Mouse (Mus musculus): ENCODE measurements around the gene Notch1. TPM values are rescaled to one million over a fixed set of nuclear protein-coding genes. Genes with fewer than 3 reads are reported as not detected.

Notch1 gene
- total and polyA plus RNA-seq, 3 experiments = 0.06 TPM; not detected in 2

GRCm38 (mm10) chr2:26522327-26522726 lies 5.9 kb upstream of the Notch1 start:
- Histone ChIP-seq H3K9ac (ENCODE audit: control insufficient read depth, low read depth, low read length, poor library complexity, severe bottlenecking) (no peak overlapping the region), H3K79me2 (ENCODE audit: control insufficient read depth, insufficient read depth, low read length, poor library complexity) (no peaks in the 10 kb centered on the region), H3K36me3 (ENCODE audit: control insufficient read depth in 1 of 2, insufficient read depth in 2 of 2, low read length in 2 of 2) (no peaks in the 10 kb centered on the region), H3K27me3 (ENCODE audit: control insufficient read depth in 1 of 2, insufficient read depth in 2 of 2, low read length in 2 of 2) (peaks cover 6 to 11% of the 10 kb centered on the region in 2 experiments), H3K4me1 (ENCODE audit: control insufficient read depth in 1 of 2, insufficient read depth in 2 of 2, low read length in 2 of 2) (no peaks in the 10 kb centered on the region), H3K4me3 (ENCODE audit: control insufficient read depth in 1 of 2, insufficient read depth in 1 of 2, low read depth in 2 of 2, low read length in 2 of 2) (no peak overlapping the region), H3K9me3 (replicated peaks; ENCODE audit: insufficient read depth, low read length) (no peaks in the 10 kb centered on the region), H3K27ac (ENCODE audit: control insufficient read depth, low read depth, low read length) (no peak overlapping the region)
- no peak for TF ChIP-seq ETS1 (IDR thresholded peaks at IDR 0.05; ENCODE audit: low read depth, low read length)
- no peak for TF ChIP-seq ZKSCAN1 (IDR thresholded peaks at IDR 0.05; ENCODE audit: low read depth, low read length)
- no peak for TF ChIP-seq ZC3H11A (IDR thresholded peaks at IDR 0.05; ENCODE audit: low read depth, low read length)
- no peak for TF ChIP-seq SMC3 (IDR thresholded peaks at IDR 0.05; ENCODE audit: low read depth, low read length)
- no peak for TF ChIP-seq MXI1 (IDR thresholded peaks at IDR 0.05; ENCODE audit: low read depth, low read length)
- no peak for TF ChIP-seq CHD2 (IDR thresholded peaks at IDR 0.05; ENCODE audit: low read length)
- TF ChIP-seq MYB (IDR thresholded peaks at IDR 0.05; ENCODE audit: low read depth, low read length) = no peak
- no peak for DNase-seq (ENCODE audit: low read depth, low spot score)

- no peak overlapping the region for H3K27ac ChIP-seq (ENCODE audit: control insufficient read depth, low read depth, low read length)
- H3K79me2 ChIP-seq (ENCODE audit: control insufficient read depth, insufficient read depth, low read length, poor library complexity) = no peaks in the 10 kb centered on the region
- no peaks in the 10 kb centered on the region for H3K4me1 ChIP-seq (ENCODE audit: control insufficient read depth in 1 of 2, insufficient read depth in 2 of 2, low read length in 2 of 2)
- no peaks in the 10 kb centered on the region for H3K9me3 ChIP-seq (replicated peaks; ENCODE audit: insufficient read depth, low read length)
- H3K36me3 ChIP-seq (ENCODE audit: control insufficient read depth in 1 of 2, insufficient read depth in 2 of 2, low read length in 2 of 2) = no peaks in the 10 kb centered on the region
- no peak overlapping the region for H3K4me3 ChIP-seq (ENCODE audit: control insufficient read depth in 1 of 2, insufficient read depth in 1 of 2, low read depth in 2 of 2, low read length in 2 of 2)
- DNase-seq (ENCODE audit: low read depth, low spot score) = no peak
- peaks cover 6 to 10% of the 10 kb centered on the region in 2 experiments for H3K27me3 ChIP-seq (ENCODE audit: control insufficient read depth in 1 of 2, insufficient read depth in 2 of 2, low read length in 2 of 2)
- H3K9ac ChIP-seq (ENCODE audit: control insufficient read depth, low read depth, low read length, poor library complexity, severe bottlenecking) = no peak overlapping the region
- TF ChIP-seq POLR2AphosphoS2 (IDR thresholded peaks at IDR 0.05; ENCODE audit: low read length) (no peak), TBP (IDR thresholded peaks at IDR 0.05; ENCODE audit: low read depth, low read length) (no peak), USF2 (IDR thresholded peaks at IDR 0.05; ENCODE audit: borderline replicate concordance in 1 of 2, insufficient read depth in 1 of 2, low read depth in 1 of 2, low read length in 2 of 2) (no peak), GATA1 (IDR thresholded peaks at IDR 0.05; ENCODE audit: low read depth, low read length) (no peak), USF1 (IDR thresholded peaks at IDR 0.05; ENCODE audit: low read depth, low read length) (no peak), SMC3 (IDR thresholded peaks at IDR 0.05; ENCODE audit: low read depth, low read length) (no peak), NELFE (IDR thresholded peaks at IDR 0.05; ENCODE audit: low read depth, low read length) (no peak), ZC3H11A (IDR thresholded peaks at IDR 0.05; ENCODE audit: low read depth, low read length) (no peak), ZMIZ1 (IDR thresholded peaks at IDR 0.05; ENCODE audit: low read depth, low read length) (no peak), MAFK (IDR thresholded peaks at IDR 0.05; ENCODE audit: borderline replicate concordance, low read depth, low read length) (no peak), ELF1 (IDR thresholded peaks at IDR 0.05; ENCODE audit: low read depth, low read length) (no peak), MEF2A (IDR thresholded peaks at IDR 0.05; ENCODE audit: extremely low read depth, insufficient replicate concordance, low read depth, low read length, poor library complexity, severe bottlenecking) (no peak), SIN3A (IDR thresholded peaks at IDR 0.05; ENCODE audit: low read length) (no peak), MYC (IDR thresholded peaks at IDR 0.05; ENCODE audit: low read depth, low read length) (no peak), POLR2AphosphoS5 (IDR thresholded peaks at IDR 0.05; ENCODE audit: borderline replicate concordance, low read depth, low read length) (no peak), RCOR1 (IDR thresholded peaks at IDR 0.05; ENCODE audit: low read depth, low read length) (no peak), MYB (IDR thresholded peaks at IDR 0.05; ENCODE audit: low read depth, low read length) (no peak), HCFC1 (IDR thresholded peaks at IDR 0.05; ENCODE audit: low read depth, low read length) (no peak)
Measured at GRCm38 (mm10) chr2:26519753-26520152, 3.3 kb upstream of the Notch1 start.

Measured in MEL (cell line).